In genomic region chr11:53954653-53955052, GRCm38 (mm10) we compare ENCODE assay signal across 32 mouse cellular contexts.
"Had no signal": no experiment of that assay in that cellular context is flagged by ENCODE, and none has a peak within 500 bp of the region (broad histone marks: within the 10 kb centered on the region; RNA-seq: fewer than 3 reads in every experiment).

No protein-coding gene starts in this region.

- H3K4me2 ChIP-seq: limb, embryonic 12.5 days; limb, embryonic 13.5 days; limb, embryonic 15.5 days; liver, embryonic 11.5 days; liver, embryonic 12.5 days; liver, embryonic 13.5 days; liver, embryonic 15.5 days; lung, embryonic 14.5 days; lung, embryonic 15.5 days; midbrain, embryonic 11.5 days; midbrain, embryonic 12.5 days; midbrain, embryonic 13.5 days; midbrain, embryonic 15.5 days; neural tube, embryonic 12.5 days had no signal

- H3K9me3 ChIP-seq: limb, embryonic 10.5 days; limb, embryonic 12.5 days; limb, embryonic 13.5 days; limb, embryonic 15.5 days; liver, embryonic 12.5 days; liver, embryonic 13.5 days; liver, embryonic 15.5 days; lung, embryonic 15.5 days; megakaryocyte, embryonic 14.5 days; midbrain, embryonic 10.5 days; midbrain, embryonic 12.5 days; midbrain, embryonic 13.5 days; midbrain, embryonic 15.5 days; neural tube, embryonic 12.5 days had no signal

- ATAC-seq: liver, embryonic 12.5 days; liver, postnatal 0 days; lung, postnatal 0 days; midbrain, embryonic 13.5 days; midbrain, embryonic 15.5 days; midbrain, embryonic 16.5 days had no signal

- DNase-seq: left cerebral cortex, postnatal 4 days; liver; liver, embryonic 13.5 days; liver, postnatal 0 days; lung, adult 18-20 months; lung, adult 2 months; lung, embryonic 14.5 days; lung, postnatal 10 days; lung, postnatal 14 days; lung, postnatal 36 days; lung, postnatal 4 days; midbrain, embryonic 14.5 days had no signal

- H3K9ac ChIP-seq: limb, embryonic 12.5 days; limb, embryonic 13.5 days; limb, embryonic 15.5 days; liver, embryonic 12.5 days; liver, embryonic 13.5 days; liver, embryonic 14.5 days; liver, embryonic 15.5 days; liver, postnatal 0 days; lung, embryonic 14.5 days; lung, embryonic 15.5 days; midbrain, embryonic 12.5 days; midbrain, embryonic 13.5 days; midbrain, embryonic 15.5 days; neural tube, embryonic 12.5 days had no signal

- H3K27me3 ChIP-seq: limb, embryonic 12.5 days; limb, embryonic 13.5 days; limb, embryonic 15.5 days; liver, embryonic 12.5 days; liver, embryonic 13.5 days; liver, embryonic 15.5 days; lung, embryonic 15.5 days; megakaryocyte, embryonic 14.5 days; midbrain, embryonic 12.5 days; midbrain, embryonic 13.5 days; midbrain, embryonic 15.5 days; neural tube, embryonic 12.5 days had no signal

- H3K4me1 ChIP-seq: limb, embryonic 10.5 days; limb, embryonic 12.5 days; limb, embryonic 13.5 days; limb, embryonic 15.5 days; liver, embryonic 12.5 days; liver, embryonic 13.5 days; liver, embryonic 15.5 days; lung, embryonic 15.5 days; midbrain, embryonic 10.5 days; midbrain, embryonic 12.5 days; midbrain, embryonic 13.5 days; midbrain, embryonic 15.5 days; neural tube, embryonic 12.5 days had no signal

- H3K36me3 ChIP-seq: limb, embryonic 10.5 days; limb, embryonic 12.5 days; liver, embryonic 12.5 days; liver, embryonic 13.5 days; lung, embryonic 15.5 days; midbrain, embryonic 10.5 days; midbrain, embryonic 12.5 days; midbrain, embryonic 13.5 days; midbrain, embryonic 15.5 days; neural tube, embryonic 12.5 days had no signal

- H3K4me3 ChIP-seq: limb, embryonic 10.5 days; limb, embryonic 12.5 days; limb, embryonic 13.5 days; limb, embryonic 15.5 days; liver, embryonic 12.5 days; liver, embryonic 13.5 days; liver, embryonic 15.5 days; lung, embryonic 15.5 days; megakaryocyte, embryonic 14.5 days; midbrain, embryonic 10.5 days; midbrain, embryonic 12.5 days; midbrain, embryonic 13.5 days; midbrain, embryonic 15.5 days; myocyte; neural tube, embryonic 12.5 days had no signal

- H3K27ac ChIP-seq: limb, embryonic 10.5 days; limb, embryonic 12.5 days; limb, embryonic 13.5 days; limb, embryonic 15.5 days; liver, embryonic 12.5 days; liver, embryonic 13.5 days; liver, embryonic 14.5 days; liver, embryonic 15.5 days; lung, embryonic 15.5 days; macrophage; midbrain, embryonic 10.5 days; midbrain, embryonic 12.5 days; midbrain, embryonic 13.5 days; midbrain, embryonic 15.5 days; neural tube, embryonic 12.5 days had no signal
